Mouse (Mus musculus) lung, adult 2 months (tissue): ENCODE results near the gene Cnih1.

Source experiments
- CTCF ChIP-seq: fragments of 200-500 bp; IDR thresholded peaks from 2 replicates; pipeline ENCODE4 v1.5.1; 2011; ENCODE audit warnings: mild to moderate bottlenecking, low read length, control low read depth; ENCODE audit not compliant: insufficient read depth
- POLR2A ChIP-seq: fragments of 200-500 bp; IDR thresholded peaks from 2 replicates; pipeline ENCODE4 v1.6.1; 2011; ENCODE audit warnings: low read depth, mild to moderate bottlenecking, control low read depth, low read length, borderline replicate concordance; ENCODE audit errors: extremely low read depth

GRCm38 (mm10) chr14:46755851-46756250 lies 32.4 kb downstream of the Cnih1 start:
- TF ChIP-seq POLR2A, result no peak
- no peak for TF ChIP-seq CTCF
